Mouse (Mus musculus): Measurements from ENCODE around the gene Ect2.

- TF ChIP-seq CTCF (IDR thresholded peaks at IDR 0.05; ENCODE audit: extremely low read depth, insufficient read depth, low read length) (no peak), POLR2A (IDR thresholded peaks at IDR 0.05; ENCODE audit: extremely low read depth, insufficient read depth, low read length) (no peak)
Measured at GRCm38 (mm10) chr3:27102965-27103364, 50.7 kb downstream of the Ect2 start.

All from cortical plate, adult 2 months (tissue).